Mouse (Mus musculus) bone marrow, adult 2 months (tissue): ENCODE data around the gene 2310061N02Rik.

ENCODE experiments used
- CTCF ChIP-seq: fragments of 200-500 bp; IDR thresholded peaks from 2 replicates; pipeline ENCODE4 v1.5.1; 2011; ENCODE audit warnings: low read length, control low read depth; ENCODE audit not compliant: control insufficient read depth, insufficient read depth
- POLR2A ChIP-seq: fragments of 200-500 bp; IDR thresholded peaks from 2 replicates; pipeline ENCODE4 v1.6.1; 2011; ENCODE audit warnings: low read depth, mild to moderate bottlenecking, control low read depth, low read length, borderline replicate concordance; ENCODE audit not compliant: control insufficient read depth

- TF ChIP-seq CTCF (no peak), POLR2A (no peak)
These were observed 6.5 kb downstream of the 2310061N02Rik start for GRCm38 (mm10) chr16:88701072-88701864.
